Mouse (Mus musculus) G1E (cell line): ENCODE data around the gene 1700030K09Rik.

Experiments
- CTCF ChIP-seq: IDR thresholded peaks from 2 replicates; pipeline ENCODE4 v1.5.1; 2012; ENCODE audit warnings: low read depth, low read length, inconsistent platforms, mixed read lengths
- POLR2AphosphoS5 ChIP-seq: IDR thresholded peaks from 2 replicates; pipeline ENCODE4 v1.6.1; 2012; ENCODE audit warnings: low read depth, low read length, inconsistent platforms; ENCODE audit not compliant: insufficient replicate concordance
- TAL1 ChIP-seq: conservative IDR thresholded peaks from 2 replicates; pipeline ENCODE4 v1.6.1; 2012; ENCODE audit warnings: low read depth, low read length, inconsistent platforms, mixed read lengths

GRCm38 (mm10) chr8:72409443-72409842 is 34.2 kb upstream of the 1700030K09Rik start:
- TF ChIP-seq CTCF (no peak), TAL1 (no peak), POLR2AphosphoS5 (no peak)
